Mouse (Mus musculus) B cell, adult (primary cell): ENCODE results near the gene 1700016K19Rik. TPM values are rescaled to one million over a fixed set of nuclear protein-coding genes. Genes with fewer than 3 reads are reported as not detected.

Experiments
- total RNA-seq: library from RNA; stranded (reverse); gene quantifications from 4 replicates; pipeline ENCODE4 v1.2.4, GENCODE M21; 2023; ENCODE audit not compliant: inconsistent age

1700016K19Rik gene
- 5.7 to 7.4 TPM (median 6.8 TPM) in 4 replicates for total RNA-seq

DNA sequence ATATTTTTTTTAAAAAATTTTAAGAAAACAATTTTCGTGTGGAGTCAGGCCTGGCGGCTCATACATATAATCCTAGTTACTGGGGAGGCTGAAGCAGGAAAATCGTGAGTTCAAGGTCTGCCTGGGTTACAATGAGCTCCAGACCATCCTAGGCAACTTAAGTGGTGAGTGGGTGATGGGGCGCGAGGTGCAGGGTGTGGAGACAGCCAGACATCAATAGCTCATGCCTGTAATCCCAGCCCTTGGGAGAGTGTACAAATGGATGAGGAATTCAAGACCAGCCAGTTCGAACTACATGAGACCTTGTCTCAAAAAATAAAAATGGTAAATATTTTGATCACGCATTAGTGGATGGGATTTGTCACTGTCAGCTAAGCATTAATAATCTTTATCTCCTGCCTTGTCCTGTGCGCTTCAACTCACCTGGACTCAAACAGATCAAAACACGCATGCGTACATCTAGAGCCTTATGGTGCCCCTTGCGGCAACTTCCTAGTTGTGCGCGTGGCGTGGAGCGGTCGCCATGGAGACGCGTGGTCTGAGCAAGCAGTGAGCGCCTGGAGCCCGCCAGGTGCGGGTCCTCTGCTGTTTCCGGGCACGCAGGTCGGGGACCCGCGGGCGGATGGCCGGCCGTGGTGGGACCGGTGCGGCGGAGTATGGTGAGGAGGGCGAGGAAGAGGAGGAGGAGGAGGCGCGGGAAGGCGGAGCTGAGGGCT is at the start of gene 1700016K19Rik:
Gene 1700016K19Rik (plus strand): TSS at position 473 of the 716 bp plus-strand sequence.

DNA sequence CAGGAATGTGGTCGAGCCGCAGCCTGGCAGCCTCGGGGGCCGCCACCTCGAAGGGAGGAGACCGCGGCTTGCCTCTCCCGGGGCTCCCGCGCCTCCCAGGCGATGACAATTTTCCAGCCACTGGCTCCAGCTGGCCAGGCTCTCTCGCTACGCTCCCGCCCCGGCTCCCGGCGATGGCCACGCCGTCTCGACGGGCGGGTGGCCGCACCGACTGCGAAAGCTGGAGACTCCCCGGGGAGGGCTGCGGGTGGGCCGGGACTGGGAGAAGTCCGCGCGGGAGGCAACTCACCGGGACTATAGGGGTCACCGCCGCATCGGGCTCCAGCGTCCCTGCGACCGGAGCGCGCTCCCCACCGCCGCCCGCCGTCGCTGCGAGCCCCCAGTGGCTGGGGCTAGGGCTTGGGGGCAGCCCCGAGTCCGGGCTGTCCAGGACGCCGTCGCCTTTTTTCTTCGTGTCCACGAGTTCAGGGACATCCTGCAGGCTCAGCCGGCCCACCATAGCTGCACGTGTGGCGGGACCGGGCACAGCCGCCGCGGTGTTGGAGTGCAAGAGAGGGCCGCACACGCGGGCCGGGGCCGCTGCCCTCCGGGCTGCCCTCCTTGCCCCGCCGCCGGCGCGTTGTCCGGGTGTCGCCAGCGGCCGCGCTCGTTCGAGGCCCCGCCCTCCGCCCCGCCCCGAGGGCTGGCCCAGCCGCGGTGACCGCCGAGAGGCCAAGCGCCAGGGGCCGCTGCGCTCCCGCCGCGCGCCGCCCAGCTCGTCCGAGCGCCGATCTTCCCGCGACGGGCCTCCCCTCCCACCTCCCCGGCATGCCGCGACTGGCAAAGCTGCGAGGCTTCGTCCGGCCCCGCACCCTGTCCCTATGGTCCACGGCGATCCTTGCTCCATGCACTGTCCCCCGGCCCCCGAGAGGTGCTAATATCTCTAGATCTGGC is 27.7 kb downstream of the 1700016K19Rik start, which contains the start of gene Rflnb:
Gene Rflnb (minus strand): TSS at position 644 of the 933 bp plus-strand sequence.

Other genes starting within 250 kb of the 1700016K19Rik start
- gene Doc2b, start 203.9 kb upstream of the 1700016K19Rik start, total RNA-seq, result not detected in 4 replicates
- 10.7 to 12.8 TPM (median 12.2 TPM) in 4 replicates for gene Rph3al, start 61.5 kb upstream of the 1700016K19Rik start, total RNA-seq
- 34.6 to 40.6 TPM (median 38.0 TPM) in 4 replicates for gene Rflnb, start 27.9 kb downstream of the 1700016K19Rik start, total RNA-seq
- gene Vps53, start 179.7 kb downstream of the 1700016K19Rik start, total RNA-seq, result 43.4 to 50.0 TPM (median 44.0 TPM) in 4 replicates
- gene Fam57a, start 179.8 kb downstream of the 1700016K19Rik start, total RNA-seq, result 3.2 to 4.7 TPM (median 4.4 TPM) in 4 replicates
- gene Dbil5, start 217.7 kb downstream of the 1700016K19Rik start, total RNA-seq, result not detected in 4 replicates
- 3.7 to 8.7 TPM (median 6.9 TPM) in 4 replicates for gene Gemin4, start 217.8 kb downstream of the 1700016K19Rik start, total RNA-seq
- 12.4 to 16.0 TPM (median 14.1 TPM) in 4 replicates for gene Mrm3, start 243.8 kb downstream of the 1700016K19Rik start, total RNA-seq
- 27.1 to 37.4 TPM (median 31.1 TPM) in 4 replicates for gene Glod4, start 243.8 kb downstream of the 1700016K19Rik start, total RNA-seq